Mouse (Mus musculus): Measurements from ENCODE around the gene BC052040.

DNA sequence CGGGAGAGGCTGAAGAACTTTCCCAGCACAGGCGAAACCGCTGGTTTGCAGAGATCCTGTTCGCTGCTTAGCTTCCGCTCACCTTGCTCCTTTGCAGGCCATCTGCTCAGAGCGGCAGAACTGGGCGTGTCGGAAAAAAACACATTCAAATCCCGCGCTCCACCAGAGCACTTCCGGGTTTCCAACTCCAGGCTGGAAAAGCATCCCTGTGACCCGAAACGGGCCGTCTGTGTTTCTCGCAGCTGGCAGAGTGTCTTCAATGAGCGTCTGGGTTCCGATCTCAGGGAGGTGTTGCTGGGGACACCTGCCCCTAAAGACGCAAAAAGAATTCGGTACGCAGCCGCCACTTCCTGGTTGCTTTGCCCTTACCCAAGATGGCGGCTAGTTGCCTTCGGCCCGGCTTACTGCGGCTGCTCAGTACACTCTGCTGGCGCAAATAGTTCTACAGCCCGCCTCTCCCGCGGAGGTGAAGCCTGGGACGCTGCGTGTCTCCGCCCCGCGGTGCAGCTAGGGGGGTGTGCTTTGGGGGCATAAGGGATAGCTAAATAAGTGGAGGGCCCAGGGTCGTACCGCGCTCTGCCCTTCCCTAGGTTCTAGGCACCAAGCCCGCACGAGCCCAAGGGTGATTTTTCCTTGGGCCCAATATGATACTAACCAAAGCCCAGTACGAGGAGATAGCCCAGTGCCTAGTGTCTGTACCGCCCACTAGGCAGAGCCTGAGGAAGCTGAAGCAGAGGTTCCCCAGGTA lies at the start of gene BC052040:
- TF ChIP-seq CTCF (IDR thresholded peaks at IDR 0.05; ENCODE audit: borderline replicate concordance, control insufficient read depth, extremely low read depth, insufficient read depth, low read length, poor library complexity): peak; percentile 65; the same call in 1 of the 2 replicates
- TF ChIP-seq POLR2A (IDR thresholded peaks at IDR 0.05; ENCODE audit: control insufficient read depth, extremely low read depth, insufficient read depth, low read length, poor library complexity): 0 out of 2 replicates have a peak, but pooled peaks have one; percentile 13
